Mouse (Mus musculus) liver, embryonic 13.5 days (tissue): ENCODE measurements around the gene Tjap1. TPM values are rescaled to one million over a fixed set of nuclear protein-coding genes. Genes with fewer than 3 reads are reported as not detected.
A peak's percentile ranks its signal among the peaks of the same experiment; 100 is the strongest.

ENCODE experiments used
- ATAC-seq: fragments of 200-750 bp; cut with Nextera tagmentation; 2 replicates; pipeline ENCODE4 v1.8.0; 2017; ENCODE audit warnings: low read depth, mild to moderate bottlenecking, moderate number of reproducible peaks, moderate library complexity
- DNase-seq: peaks from one replicate; pipeline ENCODE4 v3.0.0; 2022
- H3K27ac ChIP-seq: fragments of 300-500 bp; sonication (generic); 2 replicates; pipeline ENCODE4 v1.5.1; 2015; ENCODE audit warnings: moderate library complexity, mild to moderate bottlenecking, inconsistent platforms
- H3K27me3 ChIP-seq: fragments of 300-500 bp; sonication (generic); 2 replicates; pipeline ENCODE4 v1.6.1; 2015; ENCODE audit warnings: mild to moderate bottlenecking, inconsistent platforms
- H3K36me3 ChIP-seq: fragments of 300-500 bp; sonication (generic); 2 replicates; pipeline ENCODE4 v1.6.1; 2015; ENCODE audit warnings: mild to moderate bottlenecking, inconsistent platforms
- H3K4me1 ChIP-seq: fragments of 300-500 bp; sonication (generic); replicated peaks from 2 replicates; pipeline ENCODE4 v1.6.1; 2015; ENCODE audit warnings: inconsistent platforms
- H3K4me2 ChIP-seq: fragments of 300-500 bp; sonication (generic); 2 replicates; pipeline ENCODE4 v1.6.1; 2015; ENCODE audit warnings: inconsistent platforms, mild to moderate bottlenecking, moderate library complexity
- H3K4me3 ChIP-seq: fragments of 300-500 bp; sonication (generic); replicated peaks from 2 replicates; pipeline ENCODE4 v1.5.1; 2015; ENCODE audit warnings: mild to moderate bottlenecking, inconsistent platforms
- H3K9ac ChIP-seq: fragments of 300-500 bp; sonication (generic); 2 replicates; pipeline ENCODE4 v1.6.1; 2015; ENCODE audit warnings: mild to moderate bottlenecking, inconsistent platforms
- H3K9me3 ChIP-seq: fragments of 300-500 bp; sonication (generic); replicated peaks from 2 replicates; pipeline ENCODE4 v1.6.1; 2016; ENCODE audit warnings: inconsistent platforms
- WGBS: fragments of 180-500 bp; shearing (Covaris S2); methylation state at CpG from one replicate; pipeline ENCODE4 v1.1.7; 2015; ENCODE audit not compliant: insufficient replicate concordance; 5-methylcytosine and 5-hydroxymethylcytosine counted together
- polyA plus RNA-seq: library from polyadenylated mRNA; unstranded; fragments of >200 nt; fragmentation: Nextera tagmentation; extraction: Ambion mirVana; gene quantifications from 2 replicates; pipeline ENCODE4 v1.2.1, GENCODE M21; 2015

The Tjap1 gene
- polyA plus RNA-seq, 1 experiment from 2014 or later = 11.2 TPM

DNA sequence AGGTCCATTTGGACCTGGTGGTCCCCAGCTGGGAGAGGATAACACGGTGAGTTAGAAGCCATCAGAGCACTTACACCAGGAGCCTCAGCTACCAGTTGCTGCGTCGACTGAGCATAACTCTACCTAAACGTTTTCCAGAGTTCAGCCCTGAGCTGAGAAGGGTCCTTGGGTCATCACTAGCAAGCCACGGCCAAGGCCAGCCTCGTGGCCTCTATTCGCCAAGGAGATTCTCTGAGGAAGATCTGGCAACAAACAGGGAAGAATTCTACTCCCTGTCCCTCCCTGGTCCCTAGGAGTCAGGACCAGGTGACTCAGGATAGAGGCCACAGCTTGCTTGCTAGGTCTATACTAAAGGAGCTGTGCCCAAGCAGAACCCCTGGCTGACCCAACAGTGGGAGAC, 15.3 kb downstream of the Tjap1 start:
- Histone ChIP-seq H3K9ac (no peak overlapping the region), H3K9me3 (no peaks in the 10 kb centered on the region), H3K36me3 (peaks cover 75% of the 10 kb centered on the region), H3K4me3 (no peak overlapping the region), H3K4me2 (no peak overlapping the region), H3K27me3 (no peaks in the 10 kb centered on the region), H3K4me1 (peaks cover 10% of the 10 kb centered on the region; the same call in 1 of the 2 replicates), H3K27ac (no peak overlapping the region)
- 77% methylated on average over 7 of the region's 7 CpGs for WGBS
- DNase-seq (no peak), ATAC-seq (no peak)

DNA sequence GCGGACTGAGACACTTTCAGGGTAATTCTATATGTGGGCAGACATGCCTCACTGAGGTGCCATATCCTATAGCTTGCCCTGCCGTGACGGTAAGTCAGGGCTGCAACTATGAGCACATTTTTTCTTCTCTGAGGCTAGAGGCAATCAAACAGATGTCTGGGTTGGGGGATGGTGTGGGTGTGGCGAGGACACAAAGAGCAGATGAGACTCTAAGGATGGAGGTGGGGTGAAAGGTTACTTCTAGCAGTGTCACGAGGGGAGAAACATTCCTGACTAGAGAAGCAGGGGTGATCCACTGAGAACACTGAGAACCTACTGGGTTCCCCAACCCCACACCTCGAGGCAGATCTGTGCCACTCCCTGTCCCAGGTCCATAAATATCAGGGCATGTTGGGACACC, 15.8 kb downstream of the Tjap1 start:
- Histone ChIP-seq H3K9ac (no peak overlapping the region), H3K27me3 (no peaks in the 10 kb centered on the region), H3K4me2 (no peak overlapping the region), H3K36me3 (peaks cover 80% of the 10 kb centered on the region), H3K27ac (no peak overlapping the region), H3K4me1 (peaks cover 10% of the 10 kb centered on the region; the same call in 1 of the 2 replicates), H3K4me3 (no peak overlapping the region), H3K9me3 (no peaks in the 10 kb centered on the region)
- ATAC-seq = no peak
- 72% methylated on average over 6 of the region's 6 CpGs for WGBS
- DNase-seq = no peak

DNA sequence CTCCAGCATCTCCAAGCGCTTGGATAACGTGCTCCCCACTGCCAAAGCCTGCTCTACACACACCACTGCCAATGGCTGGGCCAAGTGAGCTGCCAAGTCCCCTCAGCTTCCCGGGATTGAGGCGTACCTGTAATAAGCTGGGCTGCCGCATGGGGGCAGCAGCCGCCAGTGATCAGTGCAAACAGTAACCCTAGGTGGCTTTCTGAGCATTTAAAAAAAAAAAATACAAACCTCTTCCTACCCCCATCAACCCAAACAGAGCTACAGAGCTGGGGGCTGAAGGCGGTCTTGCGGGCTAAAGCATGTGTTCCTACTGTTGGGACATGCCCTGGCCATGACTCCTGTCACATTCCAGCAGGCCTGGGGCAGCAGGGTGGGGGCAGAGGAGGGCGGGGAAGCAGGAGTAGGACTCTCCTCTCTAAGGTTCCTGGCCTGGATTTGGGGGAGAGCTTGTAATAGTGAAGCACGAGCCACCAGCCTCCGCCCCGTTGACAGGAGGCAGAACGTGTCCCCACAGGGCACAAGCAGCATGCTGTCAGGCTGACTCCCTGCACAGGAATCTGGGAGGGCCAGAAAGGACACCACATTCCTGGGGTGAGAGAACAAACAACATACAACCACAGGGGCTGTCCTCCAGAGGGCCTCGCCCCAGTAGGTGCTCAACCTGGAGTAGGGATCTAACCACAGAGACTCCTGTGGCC, 16.8 kb downstream of the Tjap1 start:
- Histone ChIP-seq H3K27ac (no peak overlapping the region), H3K36me3 (peaks cover 83% of the 10 kb centered on the region), H3K4me1 (peaks cover 10% of the 10 kb centered on the region; the same call in 1 of the 2 replicates), H3K9me3 (no peaks in the 10 kb centered on the region), H3K27me3 (no peaks in the 10 kb centered on the region), H3K4me2 (no peak overlapping the region), H3K4me3 (no peak overlapping the region), H3K9ac (no peak overlapping the region)
- peak; percentile 30; the same call in 1 of the 2 replicates for ATAC-seq
- 33% methylated on average over 14 of the region's 14 CpGs for WGBS
- peak; percentile 55 for DNase-seq

DNA sequence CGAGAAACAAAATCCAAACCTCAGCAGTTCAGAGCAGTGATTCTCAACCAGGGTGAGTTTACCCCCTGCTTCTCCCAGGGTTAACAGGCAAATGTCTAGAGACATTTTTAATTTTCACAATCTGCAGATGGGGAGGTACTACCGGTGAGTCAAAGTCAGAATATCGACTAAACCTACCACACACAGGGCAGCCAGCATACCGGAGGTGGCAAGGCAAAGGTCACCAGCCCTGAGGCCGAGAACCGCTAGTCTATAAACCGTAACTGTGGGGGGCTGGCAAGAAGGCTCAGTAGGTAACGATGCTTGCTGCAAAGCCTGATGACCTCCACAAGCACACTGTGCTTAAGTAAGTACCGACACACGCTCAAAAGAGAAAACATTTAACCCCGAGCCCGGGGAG, 17.3 kb downstream of the Tjap1 start:
- WGBS = 86% methylated on average over 12 of the region's 12 CpGs

DNA sequence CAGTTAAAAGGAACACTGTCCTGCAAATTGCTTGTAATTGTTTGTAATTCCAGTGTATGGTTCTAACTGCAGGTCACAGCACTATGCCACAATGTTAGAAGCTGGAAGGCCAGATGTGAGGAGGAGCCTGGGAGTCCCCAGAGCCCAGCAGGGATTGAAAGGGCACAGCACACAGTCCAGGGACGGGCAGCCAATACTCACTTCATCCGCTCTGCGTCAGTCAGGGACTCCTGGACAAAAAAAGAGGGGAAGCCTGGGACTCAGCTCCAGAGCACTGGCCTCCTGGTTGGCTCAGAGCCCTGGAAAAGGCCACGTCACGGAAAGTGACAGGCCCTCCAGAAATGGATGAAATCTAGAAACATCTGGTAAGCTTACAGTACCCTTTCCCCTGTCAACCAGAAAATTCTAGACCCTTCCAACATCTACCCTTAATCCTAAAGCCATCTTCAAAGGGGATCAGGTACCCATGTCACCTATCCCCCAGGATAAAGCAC, 20.6 kb downstream of the Tjap1 start:
- no peak overlapping the region for H3K9ac ChIP-seq
- DNase-seq = no peak
- H3K27ac ChIP-seq = no peak overlapping the region
- no peak for ATAC-seq
- H3K36me3 ChIP-seq = peaks cover 92% of the 10 kb centered on the region
- H3K27me3 ChIP-seq = no peaks in the 10 kb centered on the region
- H3K4me2 ChIP-seq = no peak overlapping the region
- H3K4me1 ChIP-seq = peaks cover 10% of the 10 kb centered on the region; the same call in 1 of the 2 replicates
- H3K4me3 ChIP-seq = no peak overlapping the region
- WGBS = 80% methylated on average over 5 of the region's 5 CpGs
- no peaks in the 10 kb centered on the region for H3K9me3 ChIP-seq

More for the DNA sequence above, 17.3 kb downstream of the Tjap1 start:
- no peak overlapping the region for H3K9ac ChIP-seq
- ATAC-seq (no peak), DNase-seq (no peak)
- H3K36me3 ChIP-seq = peaks cover 83% of the 10 kb centered on the region
- no peaks in the 10 kb centered on the region for H3K27me3 ChIP-seq
- no peaks in the 10 kb centered on the region for H3K9me3 ChIP-seq
- peaks cover 10% of the 10 kb centered on the region; the same call in 1 of the 2 replicates for H3K4me1 ChIP-seq
- H3K4me3 ChIP-seq = no peak overlapping the region
- H3K27ac ChIP-seq = no peak overlapping the region
- no peak overlapping the region for H3K4me2 ChIP-seq

DNA sequence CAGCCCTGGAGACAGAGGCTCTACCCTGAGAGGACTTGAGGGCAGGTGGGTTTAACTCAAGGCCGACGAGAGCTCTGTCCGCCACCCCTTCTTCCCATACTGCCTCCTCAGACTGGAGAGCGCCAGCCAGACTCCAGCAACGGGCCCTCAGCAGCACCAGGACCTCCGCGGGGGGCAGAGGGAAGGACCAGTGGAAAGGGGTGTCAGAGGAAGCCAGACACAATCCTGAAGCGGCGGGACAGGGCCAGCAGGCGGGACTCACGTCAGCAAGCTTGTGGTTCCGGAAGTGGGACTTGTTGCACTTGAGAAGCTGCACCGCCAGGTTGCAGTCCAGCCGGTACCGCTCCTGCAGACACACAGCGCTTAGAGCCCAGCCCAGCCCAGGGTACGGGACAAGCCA, 23.2 kb downstream of the Tjap1 start:
- peaks cover 72% of the 10 kb centered on the region for H3K36me3 ChIP-seq
- 88% methylated on average over 17 of the region's 17 CpGs for WGBS

DNA sequence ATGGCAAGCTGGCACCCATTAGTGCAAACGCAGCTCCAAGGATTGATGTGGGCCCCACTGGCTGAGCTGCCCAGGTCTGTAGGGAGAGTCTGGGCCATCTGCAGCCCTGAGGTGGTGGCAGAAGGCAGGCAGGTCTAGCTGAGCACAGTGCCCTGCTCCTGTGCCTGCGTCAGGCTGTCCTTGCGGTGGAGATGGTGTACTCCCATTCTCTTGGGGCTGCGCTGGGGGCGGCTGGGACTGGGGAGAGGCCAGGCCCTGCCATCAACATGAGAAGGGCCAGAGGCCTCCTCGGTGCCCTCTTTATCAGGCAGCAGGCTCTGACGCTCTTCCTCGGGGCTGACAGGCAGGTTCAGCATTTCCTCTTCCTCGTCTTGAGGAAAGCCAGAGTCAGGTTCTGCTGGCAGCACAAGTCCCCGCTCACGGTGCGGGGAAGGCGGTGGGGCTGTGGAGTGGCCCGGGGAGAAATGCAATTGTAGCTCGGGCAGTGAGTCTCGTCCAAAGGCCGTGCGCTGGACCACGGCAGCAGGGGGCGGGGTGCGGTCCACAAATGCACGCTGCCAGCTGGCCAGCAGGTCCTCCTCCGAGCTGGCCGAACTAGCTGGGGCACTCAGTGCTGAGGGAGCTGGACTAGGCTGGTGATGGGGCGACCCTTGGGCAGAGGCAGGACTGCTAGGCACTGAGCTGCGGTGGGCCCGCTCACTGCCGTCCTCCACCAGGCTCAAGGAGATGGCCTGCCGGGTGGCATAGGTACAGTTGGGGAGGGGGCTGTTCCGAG, 24.4 kb downstream of the Tjap1 start:
- H3K9me3 ChIP-seq = no peaks in the 10 kb centered on the region
- 76% methylated on average over 30 of the region's 30 CpGs for WGBS
- no peak overlapping the region for H3K9ac ChIP-seq
- peaks cover 12% of the 10 kb centered on the region for H3K4me1 ChIP-seq
- ATAC-seq (no peak), DNase-seq (no peak)
- peaks cover 60% of the 10 kb centered on the region for H3K36me3 ChIP-seq
- no peak overlapping the region for H3K4me2 ChIP-seq
- H3K27me3 ChIP-seq = peaks cover 36% of the 10 kb centered on the region
- no peak overlapping the region for H3K4me3 ChIP-seq
- H3K27ac ChIP-seq = no peak overlapping the region

More for the DNA sequence above, 23.2 kb downstream of the Tjap1 start:
- ATAC-seq (no peak), DNase-seq (no peak)
- Histone ChIP-seq H3K27me3 (peaks cover 24% of the 10 kb centered on the region), H3K4me2 (no peak overlapping the region), H3K9me3 (no peaks in the 10 kb centered on the region), H3K4me1 (no peaks in the 10 kb centered on the region; the same call in 1 of the 2 replicates), H3K27ac (no peak overlapping the region), H3K4me3 (no peak overlapping the region), H3K9ac (no peak overlapping the region)

DNA sequence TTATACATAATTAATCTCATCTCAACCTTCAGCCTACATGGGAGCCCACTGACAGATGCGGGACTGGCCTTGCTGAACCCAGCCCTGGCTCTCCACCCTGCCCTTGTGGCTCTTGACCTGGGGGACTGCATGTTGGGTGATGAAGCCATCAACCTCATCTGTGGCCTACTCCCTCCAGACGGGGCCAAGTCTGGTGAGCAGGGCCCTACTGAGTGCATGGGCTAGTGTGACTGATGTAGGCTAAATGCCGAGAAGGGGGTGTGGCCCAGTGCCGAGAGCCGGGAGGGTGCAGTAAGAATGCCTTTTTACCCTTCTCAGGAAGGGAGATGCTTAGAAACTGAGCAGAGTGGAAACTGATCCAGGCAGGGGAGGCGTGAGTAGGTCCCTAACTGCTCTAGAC, 27.7 kb downstream of the Tjap1 start:
- Histone ChIP-seq H3K4me1 (peaks cover 21% of the 10 kb centered on the region), H3K4me3 (no peak overlapping the region), H3K9me3 (no peaks in the 10 kb centered on the region), H3K9ac (no peak overlapping the region), H3K27me3 (peaks cover 41% of the 10 kb centered on the region), H3K4me2 (no peak overlapping the region), H3K36me3 (peaks cover 50% of the 10 kb centered on the region), H3K27ac (no peak overlapping the region)
- 31% methylated on average over 6 of the region's 6 CpGs for WGBS
- DNase-seq (no peak), ATAC-seq (no peak)

DNA sequence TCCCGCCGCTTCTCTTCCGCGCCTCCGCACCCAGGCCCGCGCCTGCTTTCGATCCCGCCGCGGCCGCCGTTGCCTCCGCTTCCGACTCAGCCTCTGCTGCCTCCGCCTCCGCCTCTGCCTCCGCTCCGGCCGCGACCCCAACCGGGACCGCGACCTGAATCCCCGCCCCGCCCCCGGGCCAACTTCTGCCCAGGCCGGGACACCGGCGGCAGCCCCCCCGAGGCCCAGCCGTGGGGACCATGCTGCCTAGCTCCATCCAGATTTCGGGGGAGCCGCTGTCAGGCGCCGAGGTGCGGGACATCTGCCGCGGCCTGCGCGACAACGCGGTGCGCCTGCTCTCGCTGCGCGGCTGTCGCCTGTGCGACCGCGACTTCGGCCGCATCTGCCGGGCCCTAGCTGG, 28.7 kb downstream of the Tjap1 start:
- under 1% methylated on average over 52 of the region's 54 CpGs for WGBS
- Histone ChIP-seq H3K4me2 (peak overlapping the region; percentile 97), H3K36me3 (peaks cover 50% of the 10 kb centered on the region), H3K9ac (peak overlapping the region; percentile 63), H3K27me3 (peaks cover 41% of the 10 kb centered on the region), H3K4me3 (peak overlapping the region; percentile 68), H3K4me1 (peaks cover 31% of the 10 kb centered on the region), H3K27ac (no peak overlapping the region), H3K9me3 (no peaks in the 10 kb centered on the region)
- no peak for DNase-seq
- peak; percentile 3; the same call in 1 of the 2 replicates for ATAC-seq

DNA sequence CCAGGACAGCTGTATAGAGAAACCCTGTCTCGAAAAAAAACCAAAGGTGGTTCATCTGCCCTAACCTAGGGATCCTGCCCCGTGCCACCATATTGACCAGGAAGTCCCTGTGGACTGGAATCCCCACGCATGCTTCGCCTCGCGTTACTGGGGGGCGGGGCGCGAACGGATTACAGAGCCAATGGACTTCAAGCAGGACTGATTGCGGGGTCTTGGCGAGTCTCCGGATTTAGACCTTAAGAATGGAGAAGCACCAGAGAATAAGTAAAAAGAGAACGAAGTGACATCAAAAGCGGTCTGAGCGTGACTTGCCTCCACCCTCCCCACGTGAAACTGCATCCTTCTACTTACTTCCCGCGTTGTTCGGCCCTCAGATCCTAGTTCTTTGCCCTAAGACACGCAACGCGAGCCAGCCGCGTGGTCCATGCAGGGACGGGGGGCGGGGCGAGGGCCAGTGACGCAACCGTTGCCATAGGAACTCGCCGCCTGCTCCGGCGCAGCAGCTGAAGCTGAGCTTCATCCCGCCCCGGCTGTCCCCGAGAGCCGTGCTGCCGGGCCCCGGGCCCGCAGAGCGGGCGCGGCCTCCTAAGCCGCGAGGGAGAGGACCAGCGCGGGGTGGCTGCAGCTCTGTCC, 29.3 kb downstream of the Tjap1 start, which contains the start of gene Lrrc73:
Gene Lrrc73 (plus strand): TSS at position 80 of the 633 bp plus-strand sequence.
- ATAC-seq = peak; percentile 76
- Histone ChIP-seq H3K4me3 (peak within 1 kb of the TSS; percentile 68), H3K4me1 (peaks cover 36% of the 10 kb centered on the region), H3K9ac (peak within 1 kb of the TSS; percentile 63), H3K9me3 (no peaks in the 10 kb centered on the region), H3K4me2 (peak within 1 kb of the TSS; percentile 97), H3K27ac (no peak within 1 kb of the TSS), H3K27me3 (peaks cover 41% of the 10 kb centered on the region), H3K36me3 (peaks cover 46% of the 10 kb centered on the region)
- 1% methylated on average over 42 of the region's 48 CpGs for WGBS
- DNase-seq = peak; percentile 75
